Mouse (Mus musculus) limb, embryonic 15.5 days (tissue): ENCODE data around the gene 1110051M20Rik. TPM values are rescaled to one million over a fixed set of nuclear protein-coding genes. Genes with fewer than 3 reads are reported as not detected.
A peak's percentile ranks its signal among the peaks of the same experiment; 100 is the strongest.

Source experiments
- ATAC-seq: fragments of 200-750 bp; cut with Nextera tagmentation; 2 replicates; pipeline ENCODE4 v1.8.0; 2017; ENCODE audit warnings: low read depth, moderate TSS enrichment; ENCODE audit not compliant: insufficient number of reproducible peaks, low FRiP score, low TSS enrichment
- H3K27ac ChIP-seq: fragments of 300-500 bp; sonication (generic); 2 replicates; pipeline ENCODE4 v1.5.1; 2015; ENCODE audit warnings: moderate library complexity, mild to moderate bottlenecking, inconsistent platforms
- H3K27me3 ChIP-seq: fragments of 300-500 bp; sonication (generic); 2 replicates; pipeline ENCODE4 v1.6.1; 2015; ENCODE audit warnings: inconsistent platforms
- H3K36me3 ChIP-seq: fragments of 300-500 bp; sonication (generic); 2 replicates; pipeline ENCODE4 v1.6.1; 2015; ENCODE audit warnings: inconsistent platforms
- H3K4me1 ChIP-seq: fragments of 300-500 bp; sonication (generic); 2 replicates; pipeline ENCODE4 v1.6.1; 2015; ENCODE audit warnings: inconsistent platforms
- H3K4me2 ChIP-seq: fragments of 300-500 bp; sonication (generic); 2 replicates; pipeline ENCODE4 v1.6.1; 2015; ENCODE audit warnings: mild to moderate bottlenecking, inconsistent platforms
- H3K4me3 ChIP-seq: fragments of 300-500 bp; sonication (generic); 2 replicates; pipeline ENCODE4 v1.5.1; 2015; ENCODE audit warnings: mild to moderate bottlenecking, inconsistent platforms
- H3K9ac ChIP-seq: fragments of 300-500 bp; sonication (generic); 2 replicates; pipeline ENCODE4 v1.6.1; 2015; ENCODE audit warnings: inconsistent platforms
- H3K9me3 ChIP-seq: fragments of 300-500 bp; sonication (generic); 2 replicates; pipeline ENCODE4 v1.6.1; 2016; ENCODE audit warnings: inconsistent platforms
- WGBS: fragments of 180-500 bp; shearing (Covaris S2); methylation state at CpG from one replicate; pipeline ENCODE4 v1.1.7; 2015; 5-methylcytosine and 5-hydroxymethylcytosine counted together
- polyA plus RNA-seq: library from polyadenylated mRNA; unstranded; fragments of >200 nt; fragmentation: Nextera tagmentation; extraction: Ambion mirVana; gene quantifications from 2 replicates; pipeline ENCODE4 v1.2.1, GENCODE M21; 2015

The 1110051M20Rik gene
- polyA plus RNA-seq, 1 experiment from 2014 or later, result 54.1 TPM

DNA sequence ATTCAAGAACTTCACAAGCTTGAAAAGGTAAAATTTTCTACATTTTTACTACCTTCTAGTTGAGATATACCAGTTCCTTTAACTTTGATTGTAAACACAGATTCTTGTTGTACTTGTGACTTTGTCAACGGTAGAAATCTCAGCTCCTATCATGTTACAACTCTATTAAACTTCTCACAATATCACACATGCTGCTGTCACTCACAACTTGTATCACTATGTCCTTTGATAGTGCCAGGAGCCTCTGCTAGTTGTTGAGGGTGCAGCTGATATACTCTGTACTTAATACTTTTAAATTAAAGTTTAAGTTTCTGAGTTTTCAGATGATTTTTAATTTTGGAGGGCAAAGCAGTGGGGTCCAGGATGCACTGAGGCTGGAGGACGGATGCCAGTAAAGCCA, 36.5 kb downstream of the 1110051M20Rik start:
- Histone ChIP-seq H3K9ac (no peak overlapping the region), H3K9me3 (no peaks in the 10 kb centered on the region), H3K4me2 (no peak overlapping the region), H3K27ac (no peak overlapping the region; the same call in 1 of the 2 replicates), H3K27me3 (no peaks in the 10 kb centered on the region), H3K36me3 (no peaks in the 10 kb centered on the region), H3K4me3 (no peak overlapping the region), H3K4me1 (peaks cover 3% of the 10 kb centered on the region; the same call in 1 of the 2 replicates)
- no peak for ATAC-seq
- WGBS, result 63% methylated on average over 2 of the region's 2 CpGs

DNA sequence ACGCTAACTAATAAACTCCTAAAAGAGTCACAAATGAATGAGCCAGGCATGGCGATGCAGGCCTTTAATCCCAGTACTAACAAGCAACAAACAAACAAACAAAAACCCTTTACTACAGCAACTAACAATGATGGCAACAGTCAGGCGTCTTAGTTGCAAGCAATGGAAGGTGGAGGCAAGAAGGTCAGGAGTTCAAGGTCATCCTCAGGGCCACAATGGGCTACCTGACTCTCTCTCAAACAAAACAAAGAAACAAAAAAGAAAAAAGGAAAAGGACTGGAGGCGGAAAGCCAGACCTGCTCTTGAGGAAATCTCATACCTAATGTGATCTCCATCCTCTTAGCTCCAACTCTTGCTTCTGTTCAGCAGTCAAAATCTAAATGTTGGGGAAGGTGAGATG, 39.4 kb downstream of the 1110051M20Rik start:
- WGBS, result 81% methylated on average over 4 of the region's 4 CpGs
- Histone ChIP-seq H3K9me3 (no peaks in the 10 kb centered on the region), H3K4me3 (no peak overlapping the region), H3K4me1 (no peaks in the 10 kb centered on the region), H3K36me3 (no peaks in the 10 kb centered on the region), H3K27me3 (no peaks in the 10 kb centered on the region), H3K9ac (no peak overlapping the region), H3K27ac (no peak overlapping the region), H3K4me2 (no peak overlapping the region)
- no peak for ATAC-seq

- WGBS, result 32% methylated on average over 2 of the region's 2 CpGs
- Histone ChIP-seq H3K27ac (no peak overlapping the region), H3K4me1 (peaks cover 4% of the 10 kb centered on the region; the same call in 1 of the 2 replicates), H3K4me2 (no peak overlapping the region), H3K9me3 (no peaks in the 10 kb centered on the region), H3K9ac (no peak overlapping the region), H3K27me3 (no peaks in the 10 kb centered on the region), H3K4me3 (no peak overlapping the region), H3K36me3 (no peaks in the 10 kb centered on the region)
- no peak for ATAC-seq
Measured at GRCm38 (mm10) chr2:91399727-91400126, 44.8 kb downstream of the 1110051M20Rik start.

DNA sequence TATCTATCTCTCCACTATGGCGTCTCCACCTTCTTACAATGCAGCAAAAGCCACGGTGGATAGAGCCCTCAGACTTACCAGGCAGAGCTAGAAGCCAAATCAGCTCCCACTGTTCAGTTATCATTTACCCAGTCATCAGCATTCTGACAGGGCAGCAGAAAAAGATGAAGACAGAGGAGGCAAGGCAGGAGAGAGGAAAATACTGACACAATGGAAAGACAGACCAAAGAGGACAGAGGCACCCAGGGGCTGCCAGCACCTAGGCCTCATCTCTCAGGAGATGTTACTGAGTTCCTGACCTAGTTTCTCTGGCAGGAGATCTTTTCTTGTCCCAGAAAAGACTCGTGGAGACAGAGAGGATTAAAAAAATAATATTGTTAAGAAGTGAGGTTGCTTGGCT, 45.3 kb downstream of the 1110051M20Rik start:
- WGBS, result 51% methylated on average over 3 of the region's 3 CpGs
- peaks cover 4% of the 10 kb centered on the region; the same call in 1 of the 2 replicates for H3K4me1 ChIP-seq
- ATAC-seq, result no peak

GRCm38 (mm10) chr2:91394078-91394477, 50.4 kb downstream of the 1110051M20Rik start:
- Histone ChIP-seq H3K9me3 (no peaks in the 10 kb centered on the region), H3K4me2 (no peak overlapping the region), H3K36me3 (no peaks in the 10 kb centered on the region), H3K27ac (no peak overlapping the region), H3K27me3 (no peaks in the 10 kb centered on the region), H3K9ac (no peak overlapping the region), H3K4me1 (no peaks in the 10 kb centered on the region), H3K4me3 (no peak overlapping the region)
- WGBS, result 90% methylated on average over 4 of the region's 4 CpGs
- ATAC-seq, result no peak

More for the DNA sequence above, 45.3 kb downstream of the 1110051M20Rik start:
- H3K36me3 ChIP-seq, result no peaks in the 10 kb centered on the region
- H3K27me3 ChIP-seq, result no peaks in the 10 kb centered on the region
- no peak overlapping the region for H3K27ac ChIP-seq
- H3K9me3 ChIP-seq, result no peaks in the 10 kb centered on the region
- H3K9ac ChIP-seq, result no peak overlapping the region
- no peak overlapping the region for H3K4me2 ChIP-seq
- H3K4me3 ChIP-seq, result no peak overlapping the region

DNA sequence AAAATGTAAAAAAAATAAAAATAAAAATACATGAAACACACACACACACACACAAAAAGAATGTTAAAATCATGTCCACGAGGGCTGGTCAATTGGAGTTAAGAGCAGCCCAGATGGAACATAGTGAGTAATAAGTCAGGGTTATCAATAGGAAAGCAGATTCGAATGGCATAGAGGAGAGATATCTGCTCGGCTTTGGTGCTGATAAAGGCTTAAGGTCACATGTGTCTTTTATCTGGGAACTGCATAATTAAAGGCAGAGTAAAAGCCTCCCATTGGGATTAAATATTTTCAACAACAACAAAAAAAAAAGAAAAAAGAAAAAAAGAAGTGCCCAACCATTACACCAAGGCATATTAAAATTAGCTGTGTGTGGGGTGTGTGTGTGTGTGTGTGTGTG, 55.8 kb downstream of the 1110051M20Rik start:
- Histone ChIP-seq H3K4me3 (no peak overlapping the region), H3K9ac (no peak overlapping the region), H3K36me3 (no peaks in the 10 kb centered on the region), H3K9me3 (no peaks in the 10 kb centered on the region), H3K4me1 (peaks cover 6% of the 10 kb centered on the region; the same call in 1 of the 2 replicates), H3K27ac (no peak overlapping the region), H3K27me3 (no peaks in the 10 kb centered on the region), H3K4me2 (no peak overlapping the region)
- no peak for ATAC-seq
- WGBS, result 70% methylated on average over 3 of the region's 3 CpGs

GRCm38 (mm10) chr2:91388281-91388680, 56.2 kb downstream of the 1110051M20Rik start:
- no peaks in the 10 kb centered on the region for H3K27me3 ChIP-seq
- WGBS, result 46% methylated on average over 3 of the region's 3 CpGs
- no peaks in the 10 kb centered on the region for H3K36me3 ChIP-seq
- no peak overlapping the region for H3K27ac ChIP-seq
- no peak overlapping the region for H3K4me2 ChIP-seq
- no peak overlapping the region for H3K9ac ChIP-seq
- H3K9me3 ChIP-seq, result no peaks in the 10 kb centered on the region
- H3K4me3 ChIP-seq, result no peak overlapping the region
- no peak for ATAC-seq
- H3K4me1 ChIP-seq, result peaks cover 6% of the 10 kb centered on the region; the same call in 1 of the 2 replicates

GRCm38 (mm10) chr2:91387287-91387958, 57.1 kb downstream of the 1110051M20Rik start:
- Histone ChIP-seq H3K4me1 (peaks cover 6% of the 10 kb centered on the region; the same call in 1 of the 2 replicates), H3K27me3 (no peaks in the 10 kb centered on the region), H3K9me3 (no peaks in the 10 kb centered on the region), H3K27ac (0 out of 2 replicates have a peak overlapping the region, but pooled peaks have one; percentile 22), H3K36me3 (no peaks in the 10 kb centered on the region), H3K4me3 (no peak overlapping the region), H3K9ac (no peak overlapping the region), H3K4me2 (no peak overlapping the region)
- ATAC-seq, result no peak
- 92% methylated on average over 6 of the region's 6 CpGs for WGBS

GRCm38 (mm10) chr2:91386547-91387286, 57.8 kb downstream of the 1110051M20Rik start:
- no peak for ATAC-seq
- no peak overlapping the region for H3K4me3 ChIP-seq

DNA sequence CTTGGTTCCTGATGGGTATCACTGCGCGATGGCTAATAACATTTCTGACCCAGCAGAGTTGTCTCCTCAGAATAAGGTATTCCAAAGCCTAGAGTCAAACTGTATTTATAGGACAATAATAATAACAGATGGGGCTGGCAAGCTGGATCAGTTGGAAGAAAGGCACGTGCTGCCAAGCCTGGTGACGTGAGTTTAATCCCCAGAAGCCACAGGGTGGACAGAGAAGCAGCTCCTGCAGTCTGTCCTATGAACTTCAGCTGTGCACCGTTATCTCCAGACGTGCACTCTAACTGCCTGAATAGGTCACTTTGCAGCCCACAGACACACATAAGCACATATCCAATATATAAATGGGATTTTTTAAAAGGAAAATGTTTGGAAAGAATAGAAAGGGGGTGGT, 61.2 kb downstream of the 1110051M20Rik start:
- H3K27ac ChIP-seq, result no peak overlapping the region
- H3K36me3 ChIP-seq, result no peaks in the 10 kb centered on the region
- H3K4me1 ChIP-seq, result peaks cover 5% of the 10 kb centered on the region; the same call in 1 of the 2 replicates
- no peaks in the 10 kb centered on the region for H3K27me3 ChIP-seq
- H3K4me2 ChIP-seq, result no peak overlapping the region
- 71% methylated on average over 6 of the region's 6 CpGs for WGBS
- no peak for ATAC-seq
- no peak overlapping the region for H3K4me3 ChIP-seq
- H3K9ac ChIP-seq, result no peak overlapping the region
- H3K9me3 ChIP-seq, result no peaks in the 10 kb centered on the region

More at GRCm38 (mm10) chr2:91386547-91387286, 57.8 kb downstream of the 1110051M20Rik start:
- Histone ChIP-seq H3K27ac (0 out of 2 replicates have a peak overlapping the region, but pooled peaks have one; percentile 23), H3K9me3 (no peaks in the 10 kb centered on the region), H3K9ac (no peak overlapping the region), H3K27me3 (no peaks in the 10 kb centered on the region), H3K36me3 (no peaks in the 10 kb centered on the region), H3K4me2 (no peak overlapping the region), H3K4me1 (peaks cover 6% of the 10 kb centered on the region; the same call in 1 of the 2 replicates)
- WGBS, result 57% methylated on average over 5 of the region's 5 CpGs

- no peaks in the 10 kb centered on the region for H3K9me3 ChIP-seq
- no peaks in the 10 kb centered on the region for H3K27me3 ChIP-seq
- no peak overlapping the region for H3K4me3 ChIP-seq
- ATAC-seq, result no peak
- 32% methylated on average over 7 of the region's 7 CpGs for WGBS
- no peak overlapping the region for H3K9ac ChIP-seq
- peaks cover 5% of the 10 kb centered on the region; the same call in 1 of the 2 replicates for H3K4me1 ChIP-seq
- H3K4me2 ChIP-seq, result no peak overlapping the region
- H3K27ac ChIP-seq, result 0 out of 2 replicates have a peak overlapping the region, but pooled peaks have one; percentile 2
- H3K36me3 ChIP-seq, result no peaks in the 10 kb centered on the region
Measured at GRCm38 (mm10) chr2:91377038-91377437, 67.5 kb downstream of the 1110051M20Rik start.

DNA sequence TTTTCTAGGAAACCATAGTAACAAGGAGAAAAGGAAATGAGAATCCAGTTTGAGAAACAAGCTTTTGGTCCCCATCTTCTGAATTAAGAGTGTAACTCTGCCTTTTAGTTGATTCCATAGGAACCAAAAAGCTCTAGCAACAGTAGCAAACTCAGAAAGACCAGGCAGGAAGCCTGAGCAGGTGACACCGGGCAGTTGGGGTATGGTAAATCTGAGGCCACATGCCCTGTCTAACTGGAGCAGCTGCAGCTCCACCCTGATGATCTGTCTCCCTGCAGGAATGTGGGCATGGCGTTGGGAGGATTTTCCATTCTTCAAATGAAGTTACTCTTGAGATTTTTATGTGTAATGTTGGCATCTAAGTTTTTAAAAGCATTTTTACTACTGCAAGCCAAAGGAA, 74.2 kb downstream of the 1110051M20Rik start:
- H3K36me3 ChIP-seq, result no peaks in the 10 kb centered on the region
- ATAC-seq, result no peak
- H3K27me3 ChIP-seq, result no peaks in the 10 kb centered on the region
- H3K4me2 ChIP-seq, result no peak overlapping the region
- H3K9me3 ChIP-seq, result no peaks in the 10 kb centered on the region
- no peak overlapping the region for H3K27ac ChIP-seq
- H3K4me3 ChIP-seq, result no peak overlapping the region
- no peak overlapping the region for H3K9ac ChIP-seq
- no peaks in the 10 kb centered on the region for H3K4me1 ChIP-seq
- 60% methylated on average over 2 of the region's 2 CpGs for WGBS
